Mouse (Mus musculus): ENCODE measurements around the gene Gstm7. TPM values are rescaled to one million over a fixed set of nuclear protein-coding genes. Genes with fewer than 3 reads are reported as not detected.
"Not testable (repeated sequence)": the region's sequence is repeated elsewhere in the genome, so short reads cannot be mapped to it uniquely, and the experiment has no call there.

Gene Gstm7
- 1.8 TPM in 1 of 2 replicates, not detected in the other for polyA plus RNA-seq (2012; ENCODE audit: insufficient read depth, insufficient read length, missing spikeins)

DNA sequence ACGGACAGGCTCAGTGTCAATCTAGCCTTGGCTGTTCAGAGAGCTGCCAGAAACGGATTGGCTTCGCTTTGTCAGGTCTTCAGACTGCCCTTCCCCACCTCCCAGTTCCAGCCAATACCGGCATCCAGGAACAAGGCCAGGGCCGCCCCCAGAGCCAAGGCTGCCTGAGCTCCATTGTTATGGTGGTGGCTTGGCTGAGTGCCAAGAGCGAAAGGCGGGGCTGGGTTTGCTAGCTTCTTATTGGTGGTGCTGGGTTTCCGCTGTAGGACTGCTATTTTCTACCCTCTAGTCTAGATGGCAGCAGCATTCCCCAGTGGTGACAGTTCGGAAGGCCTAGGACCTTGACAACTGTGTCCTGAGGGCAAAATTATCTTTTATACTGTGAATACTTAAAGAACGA is at the start of gene Gstm7:
Gene Gstm7 (minus strand): TSS at position 148 of the 400 bp plus-strand sequence.
- H3K4me1 ChIP-seq (ENCODE audit: control insufficient read depth, insufficient read depth, low read length), result no peaks in the 10 kb centered on the region
- no peak within 1 kb of the TSS for H3K4me3 ChIP-seq (ENCODE audit: insufficient read depth, low read length)
- no peak within 1 kb of the TSS for H3K27ac ChIP-seq (ENCODE audit: insufficient read depth, low read depth, low read length)
- TF ChIP-seq POLR2A (IDR thresholded peaks at IDR 0.05; ENCODE audit: borderline replicate concordance, low read depth, low read length), result no peak
- TF ChIP-seq CTCF (IDR thresholded peaks at IDR 0.05; ENCODE audit: low read depth, low read length), result no peak

DNA sequence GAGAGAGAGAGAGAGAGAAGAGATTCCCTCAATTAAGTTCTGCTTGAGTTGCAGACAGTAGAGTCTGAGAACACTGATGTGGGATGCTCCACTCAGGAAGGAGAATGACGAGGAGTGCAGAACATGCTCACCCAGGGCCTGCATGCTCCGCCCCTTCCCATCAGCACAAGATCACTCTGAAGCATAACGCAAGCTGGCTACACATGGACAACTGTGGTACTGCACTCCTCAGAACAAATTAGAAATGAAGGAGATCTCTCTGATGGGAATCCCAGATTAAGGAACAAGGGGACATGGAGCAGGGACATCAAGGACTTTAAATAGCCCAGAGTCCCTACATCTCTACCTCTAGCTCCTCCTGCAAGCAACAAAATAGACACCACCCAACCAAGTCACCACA is 49.6 kb upstream of the Gstm7 start:
- Histone ChIP-seq H3K27ac (ENCODE audit: insufficient read depth, low read depth, low read length) (no peak overlapping the region), H3K4me3 (ENCODE audit: insufficient read depth, low read length) (no peak overlapping the region), H3K4me1 (ENCODE audit: control insufficient read depth, insufficient read depth, low read length) (peaks cover 9% of the 10 kb centered on the region)
- TF ChIP-seq CTCF (IDR thresholded peaks at IDR 0.05; ENCODE audit: low read depth, low read length), result no peak
- TF ChIP-seq POLR2A (IDR thresholded peaks at IDR 0.05; ENCODE audit: borderline replicate concordance, low read depth, low read length), result no peak

DNA sequence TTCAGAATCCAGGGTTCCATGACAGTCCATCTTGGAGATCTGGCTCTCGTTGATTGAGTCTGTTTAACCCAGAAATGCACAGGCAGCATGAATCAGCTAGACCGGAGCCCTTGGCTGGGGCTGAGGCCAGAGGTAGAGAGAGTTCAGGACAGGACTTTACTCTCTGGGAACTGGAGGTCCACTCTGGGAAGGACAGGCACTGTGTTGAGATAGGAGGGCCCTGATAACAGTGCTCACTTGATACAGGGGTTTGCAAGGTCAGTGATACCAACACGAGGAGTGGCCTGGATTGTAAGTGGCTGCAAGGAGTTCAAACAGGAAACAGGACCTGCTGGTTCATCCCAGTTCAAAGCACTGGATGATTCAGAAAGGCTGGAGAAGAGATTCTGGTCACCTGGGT is 46.1 kb upstream of the Gstm7 start:
- peaks cover 2% of the 10 kb centered on the region; the same call in 1 of the 2 replicates for H3K4me1 ChIP-seq (ENCODE audit: control insufficient read depth, insufficient read depth, low read length)
- H3K27ac ChIP-seq (ENCODE audit: insufficient read depth, low read depth, low read length), result no peak overlapping the region
- no peak overlapping the region for H3K4me3 ChIP-seq (ENCODE audit: insufficient read depth, low read length)
- TF ChIP-seq POLR2A (IDR thresholded peaks at IDR 0.05; ENCODE audit: borderline replicate concordance, low read depth, low read length) (no peak), CTCF (IDR thresholded peaks at IDR 0.05; ENCODE audit: low read depth, low read length) (no peak)

DNA sequence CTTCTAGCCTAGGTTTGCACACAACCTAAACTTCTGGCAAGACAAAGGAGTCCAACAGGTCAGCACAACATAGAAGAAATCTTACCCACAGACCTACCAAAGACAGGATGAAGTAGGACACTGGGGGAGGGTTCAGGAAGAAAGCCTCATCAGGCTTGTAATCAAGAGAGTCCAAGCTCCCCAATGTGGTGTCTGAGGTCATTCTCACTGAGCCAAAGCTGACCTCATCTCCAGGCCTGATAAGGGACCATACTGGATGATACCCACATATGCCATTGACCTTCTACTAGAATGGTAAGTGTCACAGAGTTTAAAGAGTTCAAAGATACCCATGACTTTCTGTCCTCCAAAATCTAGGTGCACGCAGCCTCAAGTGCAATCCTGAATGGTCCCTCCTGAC is 42.6 kb upstream of the Gstm7 start:
- Histone ChIP-seq H3K4me3 (ENCODE audit: insufficient read depth, low read length) (no peak overlapping the region), H3K27ac (ENCODE audit: insufficient read depth, low read depth, low read length) (no peak overlapping the region), H3K4me1 (ENCODE audit: control insufficient read depth, insufficient read depth, low read length) (no peaks in the 10 kb centered on the region)
- no peak for TF ChIP-seq CTCF (IDR thresholded peaks at IDR 0.05; ENCODE audit: low read depth, low read length)

DNA sequence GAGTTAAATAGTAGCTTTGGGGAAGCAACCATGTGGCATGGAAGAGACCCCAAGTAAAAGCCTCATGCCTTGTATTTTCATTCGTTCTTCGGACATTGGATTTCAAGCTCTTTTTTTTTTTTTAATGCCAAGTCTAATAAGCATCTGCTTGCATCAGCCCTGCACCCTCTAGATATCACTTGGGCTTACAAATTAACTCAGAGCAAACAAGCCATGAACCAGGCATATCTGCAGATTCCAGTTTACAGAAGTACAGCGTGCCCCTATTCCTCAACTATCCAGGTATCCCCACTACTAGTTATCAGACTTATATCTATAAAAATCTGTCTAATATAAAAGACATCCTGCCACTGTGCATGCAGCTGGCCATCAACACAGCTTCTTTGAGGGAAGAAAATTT is 40.5 kb upstream of the Gstm7 start:
- no peak overlapping the region for H3K27ac ChIP-seq (ENCODE audit: insufficient read depth, low read depth, low read length)
- no peaks in the 10 kb centered on the region for H3K4me1 ChIP-seq (ENCODE audit: control insufficient read depth, insufficient read depth, low read length)
- TF ChIP-seq CTCF (IDR thresholded peaks at IDR 0.05; ENCODE audit: low read depth, low read length) (no peak), POLR2A (IDR thresholded peaks at IDR 0.05; ENCODE audit: borderline replicate concordance, low read depth, low read length) (no peak)
- no peak overlapping the region for H3K4me3 ChIP-seq (ENCODE audit: insufficient read depth, low read length)

DNA sequence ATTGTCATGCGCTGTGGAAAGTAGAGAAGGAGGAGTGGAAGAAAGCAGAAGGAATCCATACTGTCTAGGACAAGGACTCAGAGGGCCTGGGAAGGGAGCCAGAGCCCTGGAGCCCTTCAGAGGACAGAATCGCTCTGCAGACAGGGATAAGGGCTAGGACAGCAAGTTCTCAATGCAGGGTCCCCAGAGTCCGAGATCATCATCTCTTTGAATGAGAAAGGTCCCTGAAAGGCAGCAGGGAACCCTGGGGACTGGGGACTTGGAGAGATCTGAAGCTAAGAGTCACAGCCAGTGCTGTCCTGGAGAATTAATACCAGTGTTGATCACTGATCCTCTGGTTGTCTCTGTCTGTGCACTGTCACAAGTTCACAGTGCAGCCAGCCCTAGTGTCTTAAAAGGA is 39.5 kb upstream of the Gstm7 start:
- not testable (repeated sequence) for H3K4me1 ChIP-seq (ENCODE audit: control insufficient read depth, insufficient read depth, low read length)

DNA sequence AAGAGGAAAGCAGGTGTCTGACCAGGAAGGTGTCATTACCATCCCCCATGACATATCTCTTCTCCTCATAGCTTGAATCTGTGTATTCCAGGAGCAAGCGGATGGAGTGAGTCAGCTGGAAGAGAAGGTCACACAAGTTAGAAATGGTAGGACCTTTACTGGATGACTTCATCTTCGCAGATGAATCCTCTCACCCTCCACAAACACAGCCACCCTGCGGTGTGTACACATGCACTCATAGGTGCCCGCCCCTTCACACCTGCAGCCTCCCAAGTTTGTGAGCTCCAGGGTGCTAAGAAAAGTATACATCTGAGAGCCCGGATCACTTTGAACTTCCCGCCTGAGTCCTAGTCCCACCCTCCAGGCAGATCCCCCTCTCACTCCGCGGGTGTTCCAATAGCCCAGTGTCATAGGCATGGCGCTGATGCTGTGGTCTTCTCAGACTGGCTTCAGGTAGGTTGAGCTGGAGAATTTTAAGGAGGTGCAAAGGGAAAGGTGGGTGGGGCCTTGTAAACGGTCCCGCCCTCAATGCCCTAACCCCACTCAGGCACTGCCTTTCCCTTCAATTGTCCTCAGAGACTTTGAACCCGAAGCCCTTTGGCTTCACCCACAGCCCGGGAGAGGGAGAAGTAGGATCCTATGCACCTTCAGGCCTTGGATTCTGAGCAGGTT is 37.2 kb upstream of the Gstm7 start, which contains the start of gene Gstm3:
Gene Gstm3 (minus strand): TSS at position 560 of the 672 bp plus-strand sequence.
- H3K4me3 ChIP-seq (ENCODE audit: insufficient read depth, low read length), result no peak within 1 kb of the TSS
- no peak within 1 kb of the TSS for H3K27ac ChIP-seq (ENCODE audit: insufficient read depth, low read depth, low read length)
- H3K4me1 ChIP-seq (ENCODE audit: control insufficient read depth, insufficient read depth, low read length), result peaks cover 11% of the 10 kb centered on the region
- TF ChIP-seq POLR2A (IDR thresholded peaks at IDR 0.05; ENCODE audit: borderline replicate concordance, low read depth, low read length), result no peak
- no peak for TF ChIP-seq CTCF (IDR thresholded peaks at IDR 0.05; ENCODE audit: low read depth, low read length)

More for the DNA sequence above, 39.5 kb upstream of the Gstm7 start:
- not testable (repeated sequence) for H3K27ac ChIP-seq (ENCODE audit: insufficient read depth, low read depth, low read length); H3K4me3 ChIP-seq (ENCODE audit: insufficient read depth, low read length)

DNA sequence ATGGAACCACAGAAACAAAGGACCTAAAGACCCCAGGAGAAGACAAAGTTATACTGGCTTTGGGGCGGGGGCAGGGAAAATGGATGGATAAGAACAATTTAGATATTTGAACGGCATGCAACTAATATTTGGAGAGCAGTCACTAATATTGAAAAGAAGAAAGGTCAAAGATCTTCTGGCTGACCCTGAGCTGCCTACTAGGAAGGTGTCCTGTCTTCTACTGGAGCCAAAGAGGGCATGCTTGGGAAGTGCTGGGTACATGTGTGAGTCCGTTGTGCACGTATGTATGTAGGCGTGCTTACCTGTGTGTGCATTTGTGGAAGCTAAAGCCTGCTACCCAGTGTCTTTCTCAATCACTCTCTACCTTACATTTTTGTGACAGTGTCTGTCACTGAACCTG is 35.0 kb upstream of the Gstm7 start:
- Histone ChIP-seq H3K4me3 (ENCODE audit: insufficient read depth, low read length) (no peak overlapping the region), H3K27ac (ENCODE audit: insufficient read depth, low read depth, low read length) (no peak overlapping the region), H3K4me1 (ENCODE audit: control insufficient read depth, insufficient read depth, low read length) (peaks cover 11% of the 10 kb centered on the region)
- TF ChIP-seq POLR2A (IDR thresholded peaks at IDR 0.05; ENCODE audit: borderline replicate concordance, low read depth, low read length), result no peak
- TF ChIP-seq CTCF (IDR thresholded peaks at IDR 0.05; ENCODE audit: low read depth, low read length), result no peak

DNA sequence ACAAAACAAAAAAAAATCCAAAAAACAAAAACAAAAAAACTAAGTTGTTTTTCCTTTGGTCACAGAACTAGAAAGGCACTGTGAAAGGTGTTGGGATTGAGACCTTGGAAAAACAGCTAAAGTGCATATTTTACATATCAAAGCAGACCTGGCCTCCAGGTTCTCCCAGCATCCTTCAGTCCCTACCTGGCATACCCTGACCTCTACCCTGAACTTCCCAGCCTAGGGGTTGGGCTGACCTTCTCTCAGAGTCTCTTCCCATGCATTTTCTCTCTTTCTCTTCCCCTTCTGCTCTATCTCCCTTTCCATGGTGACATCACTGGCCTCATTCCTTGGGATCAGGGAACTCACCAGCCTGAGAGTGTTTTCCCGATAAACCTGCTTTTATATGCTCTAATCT is 34.0 kb upstream of the Gstm7 start:
- no peak for TF ChIP-seq CTCF (IDR thresholded peaks at IDR 0.05; ENCODE audit: low read depth, low read length)
- TF ChIP-seq POLR2A (IDR thresholded peaks at IDR 0.05; ENCODE audit: borderline replicate concordance, low read depth, low read length), result no peak
- Histone ChIP-seq H3K4me1 (ENCODE audit: control insufficient read depth, insufficient read depth, low read length) (peaks cover 11% of the 10 kb centered on the region), H3K27ac (ENCODE audit: insufficient read depth, low read depth, low read length) (no peak overlapping the region), H3K4me3 (ENCODE audit: insufficient read depth, low read length) (no peak overlapping the region)

DNA sequence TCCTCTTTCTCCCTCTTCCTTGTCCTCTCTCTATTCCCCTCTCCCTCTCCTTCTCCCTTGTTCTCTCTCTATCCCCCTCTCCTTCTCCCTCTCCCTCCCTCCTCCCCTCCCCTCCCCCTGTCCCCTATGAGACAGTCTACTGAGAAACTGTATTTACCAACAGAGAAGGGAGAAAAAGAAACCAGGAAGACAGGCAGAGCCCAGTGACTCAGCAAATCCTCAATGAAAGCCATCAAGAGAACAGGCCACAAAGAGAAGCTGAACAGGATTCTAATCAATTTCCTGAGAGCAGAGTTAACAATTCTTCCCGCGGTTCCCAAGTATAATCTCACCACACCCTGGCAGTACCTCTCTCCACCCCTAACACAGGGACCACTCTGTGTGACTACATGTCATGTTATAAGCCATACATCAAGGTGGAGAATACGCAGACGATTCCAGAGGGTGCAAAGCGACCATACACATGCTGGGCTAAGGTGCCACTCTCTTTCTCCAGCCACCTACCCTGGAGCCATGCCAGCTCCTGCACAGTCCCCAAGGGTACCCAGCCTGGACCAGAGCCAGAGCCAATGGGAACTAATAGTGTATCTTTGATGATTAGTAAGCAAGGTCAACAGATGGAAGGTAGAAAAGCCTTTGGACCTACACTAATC is 33.2 kb upstream of the Gstm7 start:
- H3K4me1 ChIP-seq (ENCODE audit: control insufficient read depth, insufficient read depth, low read length), result peaks cover 11% of the 10 kb centered on the region
- peak overlapping the region; percentile 39 for H3K27ac ChIP-seq (ENCODE audit: insufficient read depth, low read depth, low read length)
- no peak overlapping the region for H3K4me3 ChIP-seq (ENCODE audit: insufficient read depth, low read length)
- no peak for TF ChIP-seq CTCF (IDR thresholded peaks at IDR 0.05; ENCODE audit: low read depth, low read length)
- no peak for TF ChIP-seq POLR2A (IDR thresholded peaks at IDR 0.05; ENCODE audit: borderline replicate concordance, low read depth, low read length)

Data from bone marrow macrophage, adult 2 months (primary cell).